Mouse (Mus musculus): ENCODE measurements around the gene Arf3.
"Not testable (repeated sequence)": the region's sequence is repeated elsewhere in the genome, so short reads cannot be mapped to it uniquely, and the experiment has no call there.

GRCm38 (mm10) chr15:98743863-98744262 is 19.2 kb downstream of the Arf3 start:
- not testable (repeated sequence) for TF ChIP-seq CTCF (IDR thresholded peaks at IDR 0.05; ENCODE audit: control insufficient read depth, insufficient read depth, low read length); POLR2A (IDR thresholded peaks at IDR 0.05; ENCODE audit: borderline replicate concordance, control insufficient read depth, low read depth, low read length)
